Mouse (Mus musculus) neural tube, embryonic 15.5 days (tissue): ENCODE measurements around the gene Vmn2r27. TPM values are rescaled to one million over a fixed set of nuclear protein-coding genes. Genes with fewer than 3 reads are reported as not detected.

ENCODE experiments used
- ATAC-seq: fragments of 200-750 bp; cut with Nextera tagmentation; 2 replicates; pipeline ENCODE4 v1.8.0; 2017; ENCODE audit warnings: mild to moderate bottlenecking, moderate TSS enrichment, moderate library complexity; ENCODE audit not compliant: low FRiP score
- H3K27ac ChIP-seq: fragments of 300-500 bp; sonication (generic); replicated peaks from 2 replicates; pipeline ENCODE4 v1.5.1; 2015; ENCODE audit warnings: mild to moderate bottlenecking, inconsistent platforms
- H3K27me3 ChIP-seq: fragments of 300-500 bp; sonication (generic); replicated peaks from 2 replicates; pipeline ENCODE4 v1.6.1; 2015; ENCODE audit warnings: inconsistent platforms
- H3K36me3 ChIP-seq: fragments of 300-500 bp; sonication (generic); 2 replicates; pipeline ENCODE4 v1.6.1; 2015; ENCODE audit warnings: inconsistent platforms
- H3K4me1 ChIP-seq: fragments of 300-500 bp; sonication (generic); 2 replicates; pipeline ENCODE4 v1.6.1; 2015; ENCODE audit warnings: inconsistent platforms
- H3K4me2 ChIP-seq: fragments of 300-500 bp; sonication (generic); 2 replicates; pipeline ENCODE4 v1.6.1; 2015; ENCODE audit warnings: inconsistent platforms, mild to moderate bottlenecking, moderate library complexity
- H3K4me3 ChIP-seq: fragments of 300-500 bp; sonication (generic); replicated peaks from 2 replicates; pipeline ENCODE4 v1.5.1; 2015; ENCODE audit warnings: mild to moderate bottlenecking, inconsistent platforms
- H3K9ac ChIP-seq: fragments of 300-500 bp; sonication (generic); replicated peaks from 2 replicates; pipeline ENCODE4 v1.6.1; 2015; ENCODE audit warnings: mild to moderate bottlenecking, inconsistent platforms
- H3K9me3 ChIP-seq: fragments of 300-500 bp; sonication (generic); replicated peaks from 2 replicates; pipeline ENCODE4 v1.6.1; 2016; ENCODE audit warnings: inconsistent platforms
- WGBS: fragments of 180-500 bp; shearing (Covaris S2); methylation state at CpG from one replicate; pipeline ENCODE4 v1.1.7; 2015; ENCODE audit warnings: mixed read lengths; 5-methylcytosine and 5-hydroxymethylcytosine counted together
- polyA plus RNA-seq: library from polyadenylated mRNA; unstranded; fragments of >200 nt; fragmentation: Nextera tagmentation; extraction: Ambion mirVana; gene quantifications from 2 replicates; pipeline ENCODE4 v1.2.1, GENCODE M21; 2015

Vmn2r27 gene
- not detected in 2 replicates for polyA plus RNA-seq

GRCm38 (mm10) chr6:124231756-124232155 lies at the start of gene Vmn2r27:
Vmn2r27 (minus strand) TSS chr6:124231856.
- Histone ChIP-seq H3K27me3 (no peaks in the 10 kb centered on the region), H3K4me3 (no peak within 1 kb of the TSS), H3K9me3 (no peaks in the 10 kb centered on the region), H3K9ac (no peak within 1 kb of the TSS), H3K4me1 (no peaks in the 10 kb centered on the region), H3K27ac (no peak within 1 kb of the TSS), H3K36me3 (no peaks in the 10 kb centered on the region), H3K4me2 (no peak within 1 kb of the TSS)
- no peak for ATAC-seq
- 87% methylated on average over 1 of the region's 1 CpGs for WGBS

- WGBS: 84% methylated on average over 5 of the region's 5 CpGs
- H3K27me3 ChIP-seq: no peaks in the 10 kb centered on the region
- H3K4me3 ChIP-seq: no peak overlapping the region
- H3K4me2 ChIP-seq: no peak overlapping the region
- no peak overlapping the region for H3K27ac ChIP-seq
- ATAC-seq: no peak
- H3K9ac ChIP-seq: no peak overlapping the region
- no peaks in the 10 kb centered on the region for H3K9me3 ChIP-seq
- no peaks in the 10 kb centered on the region for H3K4me1 ChIP-seq
- H3K36me3 ChIP-seq: no peaks in the 10 kb centered on the region
Observed at GRCm38 (mm10) chr6:124278291-124278690, 46.6 kb upstream of the Vmn2r27 start.

GRCm38 (mm10) chr6:124277641-124278040 lies 46.0 kb upstream of the Vmn2r27 start:
- H3K27ac ChIP-seq: no peak overlapping the region
- H3K9me3 ChIP-seq: no peaks in the 10 kb centered on the region
- no peak overlapping the region for H3K9ac ChIP-seq
- H3K36me3 ChIP-seq: no peaks in the 10 kb centered on the region
- WGBS: 84% methylated on average over 5 of the region's 5 CpGs
- no peak overlapping the region for H3K4me2 ChIP-seq
- no peak for ATAC-seq
- no peaks in the 10 kb centered on the region for H3K27me3 ChIP-seq
- H3K4me3 ChIP-seq: no peak overlapping the region
- no peaks in the 10 kb centered on the region for H3K4me1 ChIP-seq

GRCm38 (mm10) chr6:124273231-124273880 lies 41.7 kb upstream of the Vmn2r27 start:
- Histone ChIP-seq H3K27me3 (no peaks in the 10 kb centered on the region), H3K27ac (no peak overlapping the region), H3K9ac (no peak overlapping the region), H3K36me3 (no peaks in the 10 kb centered on the region), H3K4me1 (no peaks in the 10 kb centered on the region), H3K4me3 (no peak overlapping the region), H3K9me3 (no peaks in the 10 kb centered on the region), H3K4me2 (no peak overlapping the region)
- WGBS: 78% methylated on average over 5 of the region's 5 CpGs
- ATAC-seq: no peak

- H3K4me2 ChIP-seq: no peak overlapping the region
- H3K9ac ChIP-seq: no peak overlapping the region
- H3K4me1 ChIP-seq: no peaks in the 10 kb centered on the region
- no peaks in the 10 kb centered on the region for H3K9me3 ChIP-seq
- no peaks in the 10 kb centered on the region for H3K36me3 ChIP-seq
- WGBS: 2% methylated on average over 3 of the region's 3 CpGs
- H3K27me3 ChIP-seq: no peaks in the 10 kb centered on the region
- no peak overlapping the region for H3K27ac ChIP-seq
- ATAC-seq: 0 out of 2 replicates have a peak, but pooled peaks have one; percentile 60
- H3K4me3 ChIP-seq: no peak overlapping the region
Observed at GRCm38 (mm10) chr6:124262696-124263095, 31.0 kb upstream of the Vmn2r27 start.

GRCm38 (mm10) chr6:124260198-124260931 lies 28.7 kb upstream of the Vmn2r27 start:
- ATAC-seq: peak; percentile 94
- H3K4me1 ChIP-seq: no peaks in the 10 kb centered on the region
- H3K4me3 ChIP-seq: no peak overlapping the region
- 32% methylated on average over 11 of the region's 14 CpGs for WGBS
- H3K9me3 ChIP-seq: no peaks in the 10 kb centered on the region
- H3K27me3 ChIP-seq: no peaks in the 10 kb centered on the region
- no peaks in the 10 kb centered on the region for H3K36me3 ChIP-seq
- no peak overlapping the region for H3K4me2 ChIP-seq
- no peak overlapping the region for H3K27ac ChIP-seq
- H3K9ac ChIP-seq: no peak overlapping the region

- H3K9me3 ChIP-seq: no peaks in the 10 kb centered on the region
- H3K4me1 ChIP-seq: no peaks in the 10 kb centered on the region
- no peak overlapping the region for H3K27ac ChIP-seq
- H3K4me2 ChIP-seq: no peak overlapping the region
- no peak overlapping the region for H3K4me3 ChIP-seq
- no peak for ATAC-seq
- no peaks in the 10 kb centered on the region for H3K36me3 ChIP-seq
- H3K27me3 ChIP-seq: no peaks in the 10 kb centered on the region
- no peak overlapping the region for H3K9ac ChIP-seq
- 78% methylated on average over 6 of the region's 6 CpGs for WGBS
Observed at GRCm38 (mm10) chr6:124255721-124256470, 24.2 kb upstream of the Vmn2r27 start.

- ATAC-seq: no peak
- H3K4me1 ChIP-seq: no peaks in the 10 kb centered on the region
- H3K27ac ChIP-seq: no peak overlapping the region
- H3K9ac ChIP-seq: no peak overlapping the region
- no peaks in the 10 kb centered on the region for H3K27me3 ChIP-seq
- no peaks in the 10 kb centered on the region for H3K36me3 ChIP-seq
- H3K9me3 ChIP-seq: no peaks in the 10 kb centered on the region
- WGBS: 88% methylated on average over 4 of the region's 4 CpGs
- H3K4me3 ChIP-seq: no peak overlapping the region
- H3K4me2 ChIP-seq: no peak overlapping the region
Observed at GRCm38 (mm10) chr6:124202116-124202515, 29.5 kb downstream of the Vmn2r27 start.

GRCm38 (mm10) chr6:124168499-124169257 lies 63.0 kb downstream of the Vmn2r27 start:
- no peaks in the 10 kb centered on the region for H3K27me3 ChIP-seq
- 80% methylated on average over 3 of the region's 3 CpGs for WGBS
- no peaks in the 10 kb centered on the region for H3K4me1 ChIP-seq
- no peak overlapping the region for H3K4me2 ChIP-seq
- no peak overlapping the region for H3K27ac ChIP-seq
- ATAC-seq: no peak
- H3K4me3 ChIP-seq: no peak overlapping the region
- no peak overlapping the region for H3K9ac ChIP-seq
- H3K36me3 ChIP-seq: no peaks in the 10 kb centered on the region
- H3K9me3 ChIP-seq: no peaks in the 10 kb centered on the region

- Histone ChIP-seq H3K27me3 (no peaks in the 10 kb centered on the region), H3K4me3 (no peak overlapping the region), H3K9me3 (no peaks in the 10 kb centered on the region), H3K9ac (no peak overlapping the region), H3K27ac (no peak overlapping the region), H3K36me3 (no peaks in the 10 kb centered on the region), H3K4me2 (no peak overlapping the region), H3K4me1 (no peaks in the 10 kb centered on the region)
- ATAC-seq: no peak
- 86% methylated on average over 2 of the region's 2 CpGs for WGBS
Observed at GRCm38 (mm10) chr6:124166596-124166995, 65.1 kb downstream of the Vmn2r27 start.

GRCm38 (mm10) chr6:124149808-124150207 lies 81.8 kb downstream of the Vmn2r27 start:
- no peak overlapping the region for H3K4me2 ChIP-seq
- no peaks in the 10 kb centered on the region for H3K27me3 ChIP-seq
- no peaks in the 10 kb centered on the region for H3K9me3 ChIP-seq
- no peaks in the 10 kb centered on the region for H3K36me3 ChIP-seq
- H3K4me1 ChIP-seq: no peaks in the 10 kb centered on the region
- no peak for ATAC-seq
- H3K9ac ChIP-seq: no peak overlapping the region
- no peak overlapping the region for H3K27ac ChIP-seq
- 48% methylated on average over 1 of the region's 1 CpGs for WGBS
- H3K4me3 ChIP-seq: no peak overlapping the region
